Mouse (Mus musculus) thymus, postnatal 4 days (tissue): ENCODE measurements around the gene Mgst2.

ENCODE experiments used
- DNase-seq: peaks from one replicate; pipeline ENCODE4 v3.0.0; 2021

The Mgst2 gene

DNA sequence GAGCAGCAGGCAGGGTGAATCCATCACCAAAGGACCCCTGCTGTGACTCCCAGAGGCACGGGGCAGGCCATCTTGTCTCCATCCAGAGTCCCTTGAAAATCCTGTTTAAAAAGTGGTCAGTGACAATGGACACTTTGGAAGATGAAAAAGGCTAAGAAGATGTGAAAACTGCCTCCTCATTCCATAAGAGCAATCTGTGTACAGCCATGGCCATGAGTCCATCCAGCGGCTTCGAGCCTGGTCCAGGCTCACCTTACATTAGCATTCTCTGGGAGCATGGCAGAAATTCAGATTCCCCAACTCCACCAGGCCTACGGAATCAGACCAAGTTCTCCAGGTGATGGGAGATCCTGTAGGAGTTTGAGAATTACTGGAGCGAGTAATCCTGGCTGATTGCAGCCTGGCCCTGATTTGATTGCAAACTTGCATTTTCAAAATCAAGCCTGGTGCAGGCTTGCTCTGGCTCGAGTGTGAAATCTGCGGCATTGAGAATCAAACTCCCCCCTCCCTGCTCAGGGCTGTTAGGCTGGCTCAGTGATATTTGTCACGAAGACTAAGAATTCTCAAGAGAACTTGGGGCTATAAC lies 42.6 kb downstream of the Mgst2 start:
- DNase-seq = no peak

DNA sequence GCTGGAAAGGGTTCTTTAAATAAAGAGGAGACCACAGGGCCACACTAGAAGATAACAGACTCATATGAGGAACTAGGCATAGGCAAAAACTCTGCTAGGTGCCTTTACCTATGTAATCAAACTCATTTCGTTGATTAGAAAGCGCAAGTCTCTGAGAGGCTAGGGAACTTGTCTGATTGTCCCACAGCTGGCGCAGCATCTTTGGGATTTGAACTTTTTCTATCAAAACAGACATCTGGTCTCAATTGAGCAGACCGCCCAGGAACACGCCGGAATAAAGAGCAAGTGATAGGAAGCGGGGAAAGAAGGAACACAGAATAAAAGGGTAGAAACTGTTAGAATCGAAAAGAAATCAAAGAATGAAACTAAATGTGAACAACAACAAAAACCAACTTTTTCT lies 43.3 kb downstream of the Mgst2 start:
- DNase-seq = no peak

DNA sequence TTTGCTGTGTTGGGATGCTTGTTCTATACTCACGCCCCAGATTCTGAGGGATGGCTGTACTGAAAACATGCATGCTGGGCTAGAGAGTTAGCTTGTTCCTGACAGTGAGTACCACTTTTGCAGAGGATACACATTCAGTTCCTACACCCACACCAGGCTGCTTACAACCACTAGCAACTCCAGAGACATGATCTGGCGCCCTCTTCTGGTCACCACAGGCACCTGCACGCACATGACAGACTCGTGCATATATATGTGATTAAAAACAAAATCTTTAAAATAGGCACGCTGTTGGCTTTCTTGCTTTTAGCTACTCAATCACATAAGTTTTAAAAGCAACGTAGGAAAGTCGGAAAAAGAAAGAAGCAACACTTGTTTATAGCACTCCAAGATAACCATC lies 45.1 kb downstream of the Mgst2 start:
- peak; percentile 61 for DNase-seq

DNA sequence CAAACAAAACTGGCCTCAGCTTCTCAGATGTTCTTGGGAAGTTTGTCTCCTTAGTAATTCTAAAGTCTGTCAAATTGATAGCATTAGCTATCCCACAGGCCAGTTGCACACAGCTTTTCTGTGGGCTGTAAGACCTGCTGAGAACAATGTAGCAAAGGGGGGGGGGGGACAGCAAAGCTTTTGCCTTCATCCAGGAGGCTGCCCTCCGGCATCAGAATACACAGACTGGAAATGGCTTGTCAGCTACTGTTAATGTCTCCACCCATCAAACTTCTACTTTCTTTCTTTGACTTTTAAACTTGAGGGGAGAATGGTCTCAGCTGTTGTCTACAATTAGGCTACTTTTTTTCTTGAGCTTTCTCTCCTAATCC lies 48.2 kb downstream of the Mgst2 start:
- DNase-seq = no peak

DNA sequence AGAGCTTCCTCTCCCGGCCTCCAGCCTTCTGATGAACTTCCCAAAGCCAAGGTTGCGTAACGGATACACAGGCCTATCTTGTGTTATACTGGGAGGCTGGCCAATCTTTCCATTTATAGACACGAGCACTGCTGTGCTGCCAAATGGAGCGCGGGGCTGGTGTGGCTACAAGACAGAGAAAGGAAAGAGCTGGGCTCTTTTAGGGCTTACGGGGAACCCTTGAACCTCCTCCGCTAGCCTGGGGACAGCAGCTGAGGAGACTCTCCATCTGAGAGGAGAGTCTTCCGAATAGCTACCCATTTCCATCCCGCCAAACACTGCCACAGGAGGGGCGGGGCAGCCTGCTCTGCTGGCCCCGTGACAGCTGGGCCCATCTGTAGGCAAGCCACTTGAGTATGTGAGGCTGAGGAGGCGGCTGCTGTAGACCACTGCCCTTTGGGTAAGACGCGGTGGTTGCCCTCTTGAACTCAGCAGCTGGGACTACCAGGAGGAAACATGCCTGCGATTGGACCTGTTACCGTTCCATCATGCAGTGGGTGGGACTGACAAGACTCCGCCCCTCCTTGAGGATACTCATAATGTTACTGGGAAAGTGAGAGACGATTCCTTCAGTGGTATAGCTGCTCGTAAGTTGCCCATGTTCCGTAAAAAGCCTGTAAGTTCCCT lies 48.7 kb downstream of the Mgst2 start:
- DNase-seq = peak; percentile 69

DNA sequence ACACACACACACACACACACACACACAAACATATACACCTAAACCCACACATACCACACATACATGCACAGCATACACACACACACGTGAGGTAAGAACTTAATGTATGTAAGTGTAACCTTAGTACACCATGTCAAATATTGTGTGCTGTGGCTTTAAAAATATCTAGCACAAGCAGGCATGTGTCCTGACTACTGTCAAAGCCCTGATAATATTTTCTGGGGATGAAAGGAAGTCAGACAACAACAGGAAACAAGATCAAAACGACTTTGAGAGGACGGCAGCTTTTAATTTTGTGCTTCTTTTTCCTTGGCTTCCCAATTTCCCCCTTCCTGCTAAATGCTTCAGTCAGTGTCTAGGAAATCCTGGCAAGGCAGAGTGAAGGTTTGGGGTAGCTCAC lies 52.2 kb downstream of the Mgst2 start:
- no peak for DNase-seq

DNA sequence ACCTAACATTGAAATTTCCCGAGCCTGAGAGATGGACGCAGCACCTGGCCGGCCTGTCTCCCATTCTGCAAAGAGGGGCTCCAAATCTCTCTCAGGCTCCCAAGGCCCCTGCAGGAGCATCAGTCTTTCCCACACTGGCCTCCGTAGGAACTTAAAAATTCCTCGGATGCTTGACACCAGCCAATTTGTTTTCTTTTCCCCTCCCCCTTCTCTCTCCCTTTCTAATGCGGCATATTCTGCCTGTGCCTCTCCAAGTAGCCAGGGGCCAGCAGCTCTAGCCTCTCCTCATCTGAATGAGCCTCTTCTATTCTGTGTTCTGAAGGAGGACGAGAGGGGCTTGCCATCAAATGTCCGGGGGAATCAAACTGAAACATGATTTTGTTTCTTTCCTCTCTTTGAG lies 53.1 kb downstream of the Mgst2 start:
- DNase-seq = no peak

DNA sequence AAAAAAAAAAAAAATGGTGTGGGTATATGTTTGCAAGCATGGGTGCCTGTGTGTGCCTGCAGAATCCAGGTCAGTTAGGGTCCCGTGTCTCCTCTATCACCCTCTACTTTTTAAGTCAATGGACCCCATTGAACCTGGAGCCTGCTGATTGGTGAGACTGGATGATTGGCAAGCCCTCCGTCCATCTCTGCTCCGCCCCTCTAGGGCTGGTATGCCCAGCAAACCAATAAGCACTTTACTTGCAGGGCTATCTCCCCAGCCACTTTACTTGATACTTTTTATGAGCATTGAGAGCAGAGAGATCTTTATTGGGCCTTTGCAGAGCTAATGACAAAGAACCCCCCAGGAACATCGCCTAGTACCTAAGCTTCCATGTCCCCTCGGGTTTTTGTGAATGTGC lies 54.3 kb downstream of the Mgst2 start:
- DNase-seq = no peak

DNA sequence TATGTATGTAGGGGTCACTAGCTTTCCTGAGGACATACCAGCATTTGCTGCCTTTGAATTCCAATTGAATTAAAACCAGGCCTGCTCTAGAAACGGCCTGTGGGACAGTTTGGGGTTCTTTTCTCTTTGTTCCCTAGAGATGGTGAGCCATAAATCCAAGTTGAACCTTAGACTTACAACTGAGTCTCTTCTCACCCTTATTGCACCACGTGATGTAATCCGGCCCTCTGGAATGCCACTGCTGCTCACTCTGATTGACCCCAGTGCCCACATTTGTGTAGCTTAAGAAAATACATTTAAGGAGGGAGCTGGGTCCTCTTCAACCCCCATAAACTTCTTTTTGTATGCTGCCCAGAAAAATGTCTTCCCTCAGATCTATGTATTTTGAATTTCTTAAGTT lies 57.3 kb downstream of the Mgst2 start:
- no peak for DNase-seq

DNA sequence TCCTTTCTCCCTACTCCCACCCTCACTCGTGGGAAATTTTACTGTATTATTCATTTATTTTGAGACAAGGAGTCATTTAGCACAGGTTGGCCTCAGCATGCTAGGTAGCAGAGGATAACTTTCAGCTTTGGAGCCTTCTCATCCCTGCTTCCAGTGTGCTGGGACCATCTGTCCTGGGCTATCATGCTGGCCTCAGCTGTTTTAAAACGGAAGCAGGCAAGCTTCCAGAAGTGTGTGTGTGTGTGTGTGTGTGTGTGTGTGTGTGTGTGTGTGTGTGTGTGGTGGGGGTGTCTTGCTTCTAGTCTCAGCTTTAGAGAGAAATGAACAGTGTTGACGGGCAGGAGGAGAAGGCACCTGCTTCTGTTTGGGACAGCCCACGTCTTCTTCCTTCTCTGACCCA lies 57.7 kb downstream of the Mgst2 start:
- no peak for DNase-seq

DNA sequence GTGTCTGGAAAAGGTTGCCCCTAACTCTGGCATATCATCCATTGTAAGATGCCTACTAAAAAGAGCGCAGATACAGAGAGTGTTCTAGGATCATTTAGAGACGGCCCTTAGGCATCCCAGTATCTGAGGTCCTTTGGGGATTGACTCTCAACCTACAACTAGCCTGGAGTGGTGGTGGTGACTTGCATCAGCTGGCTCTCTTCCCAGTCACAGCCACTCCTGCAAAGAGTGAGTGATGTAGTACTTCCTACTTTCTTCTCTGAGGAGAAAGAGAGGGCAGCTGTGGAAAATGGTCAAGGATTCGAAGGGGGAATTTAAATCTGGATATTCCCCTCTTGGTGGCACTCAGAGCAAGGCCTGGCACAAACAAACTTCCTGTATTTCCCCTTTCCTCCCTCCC lies 59.2 kb downstream of the Mgst2 start:
- DNase-seq = no peak

DNA sequence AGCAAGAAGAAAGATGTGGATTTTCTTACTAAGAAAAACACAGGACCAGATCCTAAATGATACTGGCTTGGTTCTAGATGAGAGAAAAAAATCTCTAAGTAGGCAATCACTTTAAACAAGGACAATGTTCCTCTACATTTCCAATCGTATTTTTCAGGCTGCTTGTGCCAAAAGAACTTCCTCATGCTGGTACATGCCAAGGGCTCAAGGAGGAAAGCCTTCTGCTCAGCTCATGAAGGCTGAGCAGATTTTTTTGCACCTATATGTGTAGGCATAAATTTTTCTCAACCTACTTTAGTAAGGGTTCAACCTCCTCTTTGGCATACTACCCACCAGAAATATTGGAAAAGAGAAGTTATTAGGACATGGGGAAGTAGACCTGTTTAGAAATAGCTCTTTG lies 59.8 kb downstream of the Mgst2 start:
- no peak for DNase-seq

DNA sequence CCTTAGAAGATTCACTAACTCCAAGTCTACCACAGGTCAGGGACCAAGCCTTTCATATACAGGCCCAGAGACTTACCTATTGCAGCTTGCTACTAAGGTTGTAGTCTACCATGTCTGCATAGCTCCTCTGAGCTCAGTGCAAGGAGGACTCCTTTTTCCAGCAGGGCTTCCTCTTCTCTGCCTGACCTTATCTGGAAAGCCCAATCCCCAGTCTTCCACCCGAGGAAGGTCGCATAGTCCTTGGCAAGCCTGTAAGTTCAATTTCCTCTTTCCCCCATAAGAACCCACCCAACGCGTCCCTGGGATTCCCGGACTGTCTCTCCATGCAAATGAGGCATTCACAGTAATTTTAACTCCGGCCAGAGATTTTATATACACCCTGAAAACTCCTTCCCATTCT lies 66.1 kb downstream of the Mgst2 start:
- DNase-seq = no peak

DNA sequence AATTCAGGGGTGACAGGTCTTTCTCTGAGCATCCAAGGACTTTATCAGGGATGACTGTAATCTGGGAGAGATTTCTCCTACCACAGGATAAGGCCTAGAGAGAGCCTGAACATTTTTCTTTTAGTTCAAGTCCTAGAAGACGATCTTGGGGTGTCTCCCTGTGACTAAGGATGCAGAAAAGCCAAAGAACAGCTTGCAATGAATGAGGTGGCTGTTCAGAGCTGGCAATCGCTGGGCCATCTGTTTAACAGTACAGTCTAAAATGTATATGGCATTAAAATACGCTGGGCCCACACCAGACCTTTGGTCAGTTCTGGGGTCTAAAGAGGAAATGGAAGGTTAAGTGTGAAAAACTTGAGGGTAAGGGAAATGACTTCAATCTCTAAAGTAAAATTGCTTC lies 67.3 kb downstream of the Mgst2 start:
- no peak for DNase-seq

DNA sequence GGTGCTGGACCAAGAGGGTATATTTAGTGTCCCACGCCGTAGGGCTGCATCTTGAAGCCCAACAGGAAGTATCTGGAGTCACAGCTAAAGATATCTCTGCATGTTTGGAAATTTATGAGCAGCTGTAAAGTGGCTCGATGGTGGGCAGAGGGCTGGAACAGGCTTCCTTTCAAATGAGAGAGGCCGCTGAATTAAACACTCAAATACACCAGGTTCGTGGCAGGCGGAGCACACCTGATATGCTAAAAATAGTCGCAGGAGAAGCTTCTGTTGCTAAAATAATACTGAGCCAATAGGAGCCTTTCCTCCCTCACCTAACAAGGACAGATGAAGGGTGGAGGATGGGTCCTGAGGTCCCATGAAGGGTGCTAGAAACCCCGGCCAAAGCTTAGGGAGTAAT lies 67.8 kb downstream of the Mgst2 start:
- DNase-seq = no peak

DNA sequence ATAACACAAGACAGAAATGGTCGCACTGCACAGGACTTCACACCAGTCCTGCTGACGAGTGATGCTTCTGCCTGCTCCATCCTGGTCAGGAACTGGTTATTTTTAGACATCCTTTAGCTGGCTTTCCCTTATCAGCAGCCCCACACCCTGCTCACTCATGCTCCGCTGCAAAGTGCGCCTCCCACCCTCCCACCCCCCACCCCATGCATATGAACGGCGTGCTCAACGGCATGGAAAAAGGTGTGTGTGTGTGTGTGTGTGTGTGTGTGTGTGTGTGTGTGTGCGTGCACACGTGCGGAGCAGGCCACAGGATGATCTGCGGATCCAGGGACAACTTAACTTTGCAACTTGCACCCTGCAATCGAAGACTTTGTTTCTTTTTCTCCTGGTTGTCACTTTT lies 68.3 kb downstream of the Mgst2 start:
- no peak for DNase-seq

DNA sequence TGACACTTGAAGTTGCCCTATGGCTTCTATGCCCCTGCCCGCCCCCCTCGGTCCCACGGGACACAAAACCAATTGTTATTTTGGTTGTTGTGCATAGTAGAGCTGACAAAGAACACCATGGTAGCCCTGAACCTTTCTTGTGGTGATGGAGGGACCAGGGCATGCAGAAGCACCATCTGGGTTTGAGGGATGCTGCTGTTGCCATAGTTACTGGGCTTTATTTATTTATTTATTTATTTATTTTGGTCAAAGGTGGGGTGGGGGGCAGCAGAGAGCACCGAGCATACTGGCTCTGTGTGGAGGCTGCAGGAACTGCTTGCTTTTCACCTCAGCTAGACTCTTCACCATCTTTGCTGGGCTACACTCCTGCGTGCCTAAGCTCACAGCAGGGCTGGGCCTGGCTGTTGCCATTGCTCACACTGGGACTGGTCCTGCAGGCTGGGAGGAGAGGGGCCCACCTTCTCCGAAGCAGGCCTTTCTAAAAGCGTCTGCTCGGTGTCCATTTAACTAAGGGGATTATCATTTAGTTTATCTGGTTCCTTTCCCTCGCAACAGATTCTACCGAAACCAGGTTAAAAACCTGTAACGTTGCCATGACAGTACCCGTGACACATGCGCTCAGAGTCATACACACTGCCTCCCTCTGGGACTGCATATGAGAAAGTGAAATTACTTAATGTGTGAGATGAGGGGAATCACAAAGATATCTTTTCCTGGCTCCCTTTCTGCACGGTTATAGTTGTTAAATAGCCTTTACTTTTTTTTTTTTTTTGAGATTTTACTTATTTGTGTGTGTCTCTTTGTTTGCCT lies 69.2 kb downstream of the Mgst2 start:
- no peak for DNase-seq

DNA sequence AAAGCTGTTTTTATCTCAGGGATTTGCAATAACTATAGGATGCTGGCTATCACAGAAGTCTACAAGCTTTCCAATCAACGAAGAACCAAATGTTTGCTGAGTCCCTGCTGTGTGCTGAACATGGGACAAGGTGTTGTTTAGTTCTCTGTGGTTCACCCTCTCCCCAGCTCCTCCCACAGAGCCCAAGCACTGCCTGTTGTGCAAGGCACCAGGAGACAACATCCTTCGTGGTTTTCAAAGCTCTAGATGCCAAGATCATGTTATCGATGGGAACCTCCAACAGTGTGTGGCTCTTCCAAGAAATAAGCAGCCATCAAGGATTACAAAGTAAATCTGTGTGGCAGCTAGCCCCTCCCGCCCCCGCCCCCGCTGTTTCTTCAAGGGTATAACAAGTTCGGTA lies 70.5 kb downstream of the Mgst2 start:
- DNase-seq = no peak

DNA sequence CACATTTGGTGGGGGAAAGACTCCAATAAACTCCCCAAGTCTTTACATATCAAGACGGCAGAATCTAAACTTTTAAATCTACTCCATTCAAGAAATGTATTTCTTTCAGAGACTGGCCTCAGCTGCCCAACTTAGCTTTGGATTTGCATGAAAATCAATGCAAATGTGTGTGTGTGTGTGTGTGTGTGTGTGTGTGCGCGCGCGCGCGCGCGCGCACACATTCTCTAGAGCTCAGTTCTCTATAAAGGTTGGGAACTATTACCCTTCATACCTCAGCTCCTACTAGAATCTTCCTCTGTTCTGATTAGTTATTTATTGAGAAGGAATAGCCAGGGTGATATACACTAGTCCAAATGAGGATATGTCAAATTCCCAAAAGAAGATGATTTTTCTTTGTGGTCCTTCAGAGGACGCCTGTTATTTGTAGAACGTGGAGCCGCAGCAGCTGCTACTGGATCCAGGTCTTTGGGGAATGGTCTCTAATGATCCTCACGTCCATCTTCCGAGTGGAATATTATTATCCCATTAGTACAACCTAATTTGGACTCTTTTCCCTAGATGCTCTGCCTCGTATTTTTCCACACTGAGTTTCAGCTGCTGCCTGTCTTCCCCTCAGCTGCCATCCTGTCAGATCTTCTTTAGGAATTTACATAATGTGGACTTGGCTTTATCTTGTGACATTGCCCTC lies 71.9 kb downstream of the Mgst2 start:
- DNase-seq = no peak
